Mouse (Mus musculus): Measurements from ENCODE around the gene Hoxd12. TPM values are rescaled to one million over a fixed set of nuclear protein-coding genes. Genes with fewer than 3 reads are reported as not detected.

The Hoxd12 gene
- polyA plus RNA-seq, 1 experiment: not detected

GRCm38 (mm10) chr2:74722949-74723348 is 48.1 kb downstream of the Hoxd12 start:
- DNase-seq (ENCODE audit: low read depth, low spot score): no peak
- WGBS: 69% methylated on average over 8 of the region's 8 CpGs

GRCm38 (mm10) chr2:74724244-74725015 is 49.6 kb downstream of the Hoxd12 start:
- 51% methylated on average over 7 of the region's 7 CpGs for WGBS
- no peak for DNase-seq (ENCODE audit: low read depth, low spot score)

DNA sequence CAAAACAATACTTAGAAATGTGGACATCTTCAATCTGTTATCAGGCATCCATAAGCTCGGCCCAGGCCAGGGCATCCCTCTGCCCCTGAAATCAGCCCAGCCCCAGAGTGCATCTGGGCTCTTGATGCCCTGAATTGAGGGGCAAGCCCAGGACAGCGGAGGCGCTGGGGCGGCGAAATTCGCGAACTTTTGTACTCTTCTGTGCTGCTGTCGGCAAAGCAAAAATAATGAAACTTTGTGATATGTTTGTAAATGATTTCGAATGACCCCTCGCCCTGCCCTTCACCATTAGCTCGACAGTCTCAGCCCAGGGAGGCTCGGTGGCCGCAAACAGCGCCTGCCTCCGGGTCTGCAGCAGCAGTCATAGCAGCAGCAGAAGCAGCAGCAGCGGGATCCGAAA is 50.4 kb downstream of the Hoxd12 start:
- 78% methylated on average over 17 of the region's 17 CpGs for WGBS
- DNase-seq (ENCODE audit: low read depth, low spot score): no peak

GRCm38 (mm10) chr2:74726551-74726950 is 51.7 kb downstream of the Hoxd12 start, which contains the start of gene Gm28230:
Gene Gm28230 (plus strand): TSS chr2:74726728.
- WGBS: 68% methylated on average over 5 of the region's 5 CpGs
- DNase-seq (ENCODE audit: low read depth, low spot score): no peak

- 53% methylated on average over 43 of the region's 43 CpGs for WGBS
- no peak for DNase-seq (ENCODE audit: low read depth, low spot score)
Observed at GRCm38 (mm10) chr2:74726973-74727639, 52.3 kb downstream of the Hoxd12 start.

Other genes with a start within 250 kb of the Hoxd12 start
- gene Lnpk, start 95.6 kb upstream of the Hoxd12 start, polyA plus RNA-seq (2012; rRNA removed): 3.3 and 3.7 TPM in 2 replicates
- gene Evx2, start 15.5 kb upstream of the Hoxd12 start, polyA plus RNA-seq (2012; rRNA removed): not detected in 2 replicates
- not detected in 2 replicates for gene Hoxd13, start 6.7 kb upstream of the Hoxd12 start, polyA plus RNA-seq (2012; rRNA removed)
- gene Hoxd11, start 4.5 kb downstream of the Hoxd12 start, polyA plus RNA-seq (2012; rRNA removed): not detected in 2 replicates
- gene Hoxd10, start 16.9 kb downstream of the Hoxd12 start, polyA plus RNA-seq (2012; rRNA removed): not detected in 2 replicates
- 0.15 and 0.16 TPM in 2 replicates for gene Hoxd9, start 22.7 kb downstream of the Hoxd12 start, polyA plus RNA-seq (2012; rRNA removed)
- 0.78 and 0.92 TPM in 2 replicates for gene Hoxd8, start 29.6 kb downstream of the Hoxd12 start, polyA plus RNA-seq (2012; rRNA removed)
- gene Hoxd3, start 36.9 kb downstream of the Hoxd12 start, polyA plus RNA-seq (2012; rRNA removed): 0.05 and 0.06 TPM in 2 replicates
- gene Hoxd4, start 36.9 kb downstream of the Hoxd12 start, polyA plus RNA-seq (2012; rRNA removed): 2.0 and 2.4 TPM in 2 replicates
- gene Gm28230, start 51.7 kb downstream of the Hoxd12 start, polyA plus RNA-seq (2012; rRNA removed): 0.38 and 0.45 TPM in 2 replicates
- gene Hoxd1, start 88.0 kb downstream of the Hoxd12 start, polyA plus RNA-seq (2012; rRNA removed): not detected in 2 replicates
- 34.3 and 43.9 TPM in 2 replicates for gene Mtx2, start 150.8 kb downstream of the Hoxd12 start, polyA plus RNA-seq (2012; rRNA removed)

Measured in large intestine, adult 2 months (tissue).